Mouse (Mus musculus) urinary bladder, adult 18-20 months (tissue): ENCODE data around the gene Slc6a17.
A peak's percentile ranks its signal among the peaks of the same experiment; 100 is the strongest.

Source experiments
- DNase-seq, 2 experiments: peaks; one replicate each; pipeline ENCODE4 v3.0.0; 2022; ENCODE audit warnings: low spot score in 2 of 2, mixed read lengths in 2 of 2

Gene Slc6a17

DNA sequence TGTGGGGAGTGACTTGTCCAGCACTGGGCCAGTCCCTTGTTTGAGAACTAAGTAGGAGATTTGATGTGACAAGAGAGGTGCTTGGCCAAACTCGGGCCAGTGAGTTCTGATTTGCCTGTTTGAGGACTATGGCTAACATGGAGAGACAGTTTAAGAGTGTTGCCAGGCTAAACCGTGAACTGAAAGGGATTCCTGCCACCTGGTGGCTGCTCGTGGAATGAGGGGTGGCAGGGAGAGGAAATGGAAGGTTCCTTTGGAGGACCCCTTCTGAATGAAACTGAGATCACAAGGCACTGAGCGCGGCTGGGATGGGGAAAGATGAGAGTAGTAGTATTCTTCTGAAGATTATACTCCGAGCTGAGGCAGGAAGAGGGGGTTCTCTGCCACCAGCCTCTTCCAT is 51.2 kb downstream of the Slc6a17 start:
- peak in 1 of 2 experiments; percentile 64 for DNase-seq

DNA sequence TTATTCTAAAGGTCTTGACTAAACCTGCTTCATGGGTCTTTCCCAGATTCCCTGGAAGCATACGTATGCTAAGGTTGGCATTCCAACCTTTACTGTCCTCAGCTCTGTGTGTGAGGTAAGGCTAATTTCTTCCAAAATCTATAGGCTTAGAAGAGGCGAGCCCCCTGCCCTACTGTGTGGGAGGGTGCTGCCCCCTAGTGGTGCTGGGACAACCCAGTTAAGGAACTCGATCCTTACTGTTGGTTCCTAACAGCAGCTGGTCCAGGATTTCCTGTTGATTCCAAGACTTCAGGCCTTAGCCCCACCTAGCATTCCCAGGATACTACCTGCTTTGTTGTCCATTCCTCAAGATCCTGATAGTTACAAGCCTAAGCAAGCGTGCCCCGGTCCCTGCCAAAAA is 55.7 kb downstream of the Slc6a17 start:
- peak in 1 of 2 experiments; percentile 55 for DNase-seq

DNA sequence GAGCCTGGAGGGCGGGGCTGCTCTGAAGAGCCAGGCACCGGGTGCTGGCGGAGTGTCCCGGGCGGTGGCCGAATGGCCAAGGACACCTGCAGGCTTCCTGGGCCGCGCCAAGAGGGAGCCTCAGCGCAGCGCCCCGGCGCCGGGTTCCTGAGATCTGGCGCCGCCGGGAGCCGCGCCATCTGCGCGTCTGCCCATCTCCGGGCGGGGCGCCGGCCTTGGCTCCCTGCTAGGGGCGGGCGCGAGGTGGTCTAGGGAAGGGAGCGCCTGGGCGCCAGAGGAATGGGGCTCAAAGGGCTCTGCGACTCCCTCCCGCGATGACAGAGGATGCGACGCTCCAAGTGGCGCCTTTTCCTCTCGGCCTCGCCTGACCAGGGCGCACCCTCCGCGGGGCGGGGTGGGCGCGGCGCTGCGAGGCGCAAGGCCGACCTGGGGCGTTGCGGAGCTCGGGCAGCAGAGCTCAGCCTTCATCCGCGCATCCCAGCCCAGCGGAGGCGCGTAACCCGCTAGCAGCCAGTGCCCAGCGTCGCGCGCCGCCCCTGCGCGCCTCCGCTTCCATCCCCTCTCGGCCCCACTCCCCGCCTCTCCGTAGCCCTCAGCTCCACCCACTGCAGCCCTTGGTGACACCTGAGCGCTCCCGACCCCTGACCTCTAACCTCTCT is 57.9 kb downstream of the Slc6a17 start:
- DNase-seq, result no peak

DNA sequence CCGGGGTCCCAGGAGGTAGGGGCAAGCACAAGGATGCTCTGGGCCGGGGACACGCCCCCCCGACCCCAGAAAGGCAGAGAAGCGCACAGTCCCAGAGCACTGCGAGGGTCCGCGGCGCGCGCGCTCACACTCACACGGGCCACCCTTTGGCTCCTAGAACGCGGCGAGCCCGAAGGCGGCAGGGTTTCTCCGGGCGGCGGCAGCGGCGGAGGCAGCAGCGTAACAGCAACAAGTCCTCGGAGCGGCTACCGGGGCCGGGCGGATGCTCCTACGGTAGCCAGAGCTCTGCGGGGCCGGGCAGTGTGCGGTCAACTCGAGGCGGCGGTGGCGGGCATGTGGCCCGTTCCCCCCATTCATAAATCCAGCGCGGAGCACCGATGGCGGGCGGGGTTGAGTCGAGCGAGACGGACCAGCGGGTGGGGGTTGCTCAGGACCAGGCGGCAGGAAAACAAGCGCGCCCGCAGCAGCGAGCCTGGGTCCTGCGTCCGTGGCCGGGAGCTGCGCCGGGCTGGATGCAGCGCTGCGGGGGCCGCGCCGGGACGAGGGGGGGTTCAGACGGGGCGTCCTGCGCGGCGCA is 58.5 kb downstream of the Slc6a17 start, which contains the start of gene Kcnc4:
TSS of gene Kcnc4 (minus strand) at position 357 of the 577 bp plus-strand sequence.
- DNase-seq, result peak in 1 of 2 experiments; percentile 18

DNA sequence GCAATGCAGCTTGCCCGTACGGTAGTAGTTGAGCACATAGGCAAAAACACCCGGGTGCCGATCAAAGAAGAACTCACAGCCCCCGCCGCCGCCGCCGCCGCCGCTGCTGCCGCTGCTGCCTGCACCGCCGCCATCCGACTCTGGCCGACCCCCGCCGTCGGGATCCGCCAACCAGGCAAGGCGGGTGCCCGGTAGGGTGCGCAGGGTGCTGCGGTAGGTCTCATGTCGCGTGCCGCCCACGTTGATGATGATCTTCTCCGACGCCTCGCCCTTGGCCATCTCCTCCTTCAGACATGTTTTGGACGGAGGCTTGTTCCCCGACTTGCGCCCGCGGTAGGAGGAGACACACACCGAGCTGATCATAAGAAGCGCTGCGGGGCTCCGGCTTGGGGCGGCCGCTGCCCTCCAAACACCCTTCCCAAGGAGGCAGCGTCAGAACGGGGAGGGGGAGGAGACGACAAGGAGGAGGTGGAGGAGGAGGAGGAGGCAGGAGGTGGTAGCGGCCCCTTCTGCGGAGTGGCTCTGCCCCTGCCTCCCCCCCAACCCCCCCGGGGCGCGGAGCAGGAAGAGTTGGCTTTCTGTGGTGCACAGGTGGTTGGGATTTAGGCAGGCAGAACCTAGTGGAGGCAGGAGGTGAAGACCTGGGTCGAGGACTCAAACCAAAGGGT is 59.2 kb downstream of the Slc6a17 start:
- DNase-seq, result peak in 1 of 2 experiments; percentile 19

DNA sequence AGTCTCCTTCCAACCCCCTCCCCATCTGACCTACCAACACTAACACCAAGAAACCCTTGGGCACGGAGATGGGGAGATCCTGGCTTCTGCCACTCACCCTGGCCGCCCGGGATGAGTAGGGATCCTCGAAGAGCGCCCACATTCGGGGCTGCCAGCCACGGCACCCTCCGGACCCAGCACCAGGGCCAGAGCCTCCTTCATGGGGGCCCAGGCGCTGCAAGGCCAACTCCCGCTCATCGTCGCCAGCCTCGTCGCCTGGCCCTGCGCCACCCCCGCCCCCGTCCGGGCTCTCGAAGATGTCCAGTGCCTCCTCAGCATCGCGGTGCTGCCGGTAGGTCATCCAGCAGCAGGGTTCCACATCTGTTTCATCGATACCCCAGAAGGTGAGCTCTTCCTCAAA is 59.7 kb downstream of the Slc6a17 start:
- DNase-seq, result no peak

DNA sequence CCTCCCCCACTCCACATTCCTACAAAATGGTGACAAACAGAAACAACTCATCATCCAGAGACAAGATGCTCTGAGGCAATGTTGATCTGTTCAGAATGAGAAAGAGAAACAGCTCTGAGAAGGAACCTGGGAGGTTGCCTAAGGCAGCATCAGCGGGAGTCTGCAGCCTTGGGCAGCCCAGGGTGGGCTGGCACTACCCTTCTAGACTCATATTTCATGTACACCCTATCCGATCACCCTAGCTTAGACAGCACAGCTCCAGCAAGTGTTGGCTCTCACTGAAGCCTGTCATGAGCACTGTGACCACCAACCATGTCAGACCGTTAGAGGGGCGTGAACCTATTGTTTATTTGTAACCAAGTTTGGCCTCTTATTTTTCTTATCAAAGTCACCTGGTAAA is 63.5 kb downstream of the Slc6a17 start:
- no peak for DNase-seq

DNA sequence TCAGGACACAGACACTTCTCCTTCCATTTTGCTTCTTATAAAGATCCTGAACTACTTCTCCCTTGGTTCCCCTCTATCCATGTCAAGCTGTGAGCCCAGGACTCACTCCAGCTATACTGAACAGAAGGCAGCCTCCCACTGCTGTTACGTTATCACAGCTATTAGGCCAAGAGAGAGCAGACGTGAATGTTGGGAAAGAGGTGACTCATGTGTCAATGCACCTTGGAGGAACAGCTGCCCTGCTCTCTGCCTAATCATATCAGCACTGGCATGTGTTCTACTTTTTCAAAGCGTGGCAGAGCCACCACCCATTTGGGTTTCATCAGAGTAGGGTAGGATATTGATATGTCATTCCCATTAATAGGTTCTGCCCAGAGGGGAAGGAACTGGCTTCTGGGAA is 71.0 kb downstream of the Slc6a17 start:
- DNase-seq, result no peak

DNA sequence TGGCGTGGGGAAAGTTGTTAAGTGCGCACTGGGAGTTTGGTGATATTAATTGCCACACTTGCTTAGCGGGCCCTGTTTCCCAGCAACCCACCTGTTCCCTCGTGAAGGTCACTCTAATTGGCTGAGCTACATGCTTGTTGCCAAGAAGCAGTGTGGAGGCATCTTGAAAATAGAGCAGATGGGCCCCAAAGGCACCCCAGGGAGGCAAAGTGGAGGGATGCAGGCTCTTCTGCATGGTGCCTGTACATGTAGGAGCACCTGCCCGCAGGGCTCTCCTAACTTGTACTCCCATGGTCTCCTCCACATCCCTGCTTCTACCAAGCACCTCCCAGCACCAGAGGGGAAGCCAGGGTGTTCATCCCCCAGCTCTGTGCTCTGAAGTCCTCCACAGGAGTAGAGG is 74.0 kb downstream of the Slc6a17 start:
- no peak for DNase-seq

DNA sequence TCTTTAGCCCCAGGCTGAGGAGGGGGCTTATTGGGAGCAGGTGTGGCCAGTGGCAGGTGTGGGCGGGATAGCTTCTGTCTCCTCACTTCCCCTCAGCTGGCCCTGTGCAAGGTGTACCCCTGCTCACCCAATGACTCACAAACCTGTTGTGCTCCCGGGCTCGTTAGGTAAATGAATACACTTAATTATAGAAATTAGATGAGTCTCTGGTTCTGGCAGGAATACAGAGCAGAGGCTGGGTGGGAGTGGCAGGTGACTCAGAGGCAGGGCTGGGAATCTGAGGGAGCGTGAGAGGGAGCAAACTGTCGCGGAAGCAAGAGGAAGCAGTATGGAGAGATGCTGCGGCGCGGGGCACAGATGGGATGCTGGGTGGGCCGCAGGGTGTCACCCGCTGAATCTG is 75.6 kb downstream of the Slc6a17 start:
- no peak for DNase-seq

DNA sequence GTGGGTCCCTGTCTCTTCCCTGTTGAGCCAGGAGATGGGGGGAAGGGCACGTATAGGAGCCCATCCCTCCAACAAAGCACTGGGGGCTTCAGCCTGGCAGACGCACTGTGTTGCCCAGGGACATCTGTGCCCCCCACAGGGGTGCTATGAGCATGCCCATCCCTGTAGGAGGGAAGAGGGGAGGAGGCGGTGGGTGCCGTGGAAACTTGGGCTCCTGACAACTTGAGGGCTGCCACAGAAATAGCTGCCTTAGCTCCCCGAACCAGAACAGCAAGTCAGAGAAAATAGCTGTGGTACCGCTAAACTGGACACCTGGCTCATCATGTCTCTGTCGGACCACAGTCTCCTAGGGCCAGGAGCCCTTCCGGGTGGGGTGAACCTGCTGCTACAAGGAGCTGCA is 76.5 kb downstream of the Slc6a17 start:
- DNase-seq, result no peak

DNA sequence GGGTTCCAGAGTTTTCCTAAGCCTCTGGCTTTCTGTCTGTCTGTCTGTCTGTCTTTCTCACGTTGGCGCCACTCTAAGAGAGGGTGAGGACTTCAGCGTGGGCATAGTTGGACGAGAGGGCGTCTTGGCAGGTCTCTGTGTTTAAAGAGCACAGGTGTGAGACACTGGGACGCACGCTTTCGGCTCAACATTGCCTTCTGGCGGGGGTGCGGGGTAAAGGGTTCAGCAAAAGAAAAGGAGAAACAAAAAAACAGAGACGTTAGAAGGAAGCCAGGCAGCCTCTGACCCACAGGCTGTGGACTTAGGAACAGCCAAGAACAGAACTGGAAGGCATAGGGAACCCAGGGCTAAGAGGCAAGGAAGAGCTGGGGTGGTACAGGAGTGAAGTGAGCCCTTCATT is 78.5 kb downstream of the Slc6a17 start:
- no peak for DNase-seq

DNA sequence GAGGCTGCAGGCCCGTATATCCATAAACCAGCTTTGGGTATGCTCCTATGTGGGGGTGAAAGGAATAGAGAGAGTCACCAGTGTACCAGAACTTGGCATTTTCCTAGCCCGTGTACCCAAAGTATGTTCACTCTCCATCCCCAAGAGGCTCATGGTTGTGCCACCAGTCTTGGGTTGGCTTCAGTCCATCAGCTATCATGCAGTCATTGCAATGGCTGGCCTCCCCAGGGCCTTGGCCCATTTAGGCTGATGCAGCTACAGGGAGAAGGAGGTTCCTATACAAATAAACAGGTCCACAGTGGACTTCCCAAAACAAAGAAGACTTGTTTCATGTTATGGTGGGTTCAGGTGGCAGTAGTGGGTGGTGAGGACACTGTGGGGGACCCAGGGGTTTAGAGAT is 80.2 kb downstream of the Slc6a17 start:
- no peak for DNase-seq

DNA sequence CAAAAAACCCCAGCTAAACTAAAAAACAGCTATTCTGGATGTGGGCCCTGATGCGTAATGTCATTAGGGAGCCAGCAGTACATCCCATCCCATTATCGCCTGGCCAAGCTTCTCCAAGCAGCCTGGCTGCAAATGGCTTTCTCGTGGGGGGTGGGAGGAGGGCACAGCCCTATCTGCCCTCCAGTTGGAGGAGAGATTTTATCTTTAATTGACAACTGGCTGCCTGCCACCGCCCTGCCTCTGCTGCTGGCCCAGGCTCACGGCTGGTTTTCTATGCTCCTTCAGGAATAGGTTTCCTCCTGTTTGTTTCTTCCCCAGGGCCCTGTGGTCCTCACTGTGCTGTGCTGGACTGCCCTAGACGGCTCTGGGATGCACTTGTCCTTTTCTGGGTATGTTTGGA is 81.4 kb downstream of the Slc6a17 start:
- no peak for DNase-seq

DNA sequence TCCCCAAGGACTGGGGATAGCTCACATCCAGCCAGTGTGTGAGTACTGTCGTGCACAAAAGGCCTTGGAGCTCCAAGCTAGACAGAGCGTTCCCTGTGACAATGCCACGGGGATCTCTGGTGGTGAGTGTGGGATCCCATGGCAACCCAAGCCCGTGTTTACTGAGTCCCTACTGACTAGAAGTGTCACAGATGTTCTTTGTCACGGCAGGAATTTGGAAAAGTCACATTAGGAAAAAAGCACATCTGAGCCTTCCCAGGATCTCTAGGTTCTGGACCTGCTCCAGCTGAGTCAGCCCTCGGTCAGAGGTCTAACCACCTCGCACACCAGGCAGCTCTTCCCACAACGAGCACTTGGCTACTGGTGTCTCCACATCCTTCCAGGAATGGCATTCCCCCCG is 84.2 kb downstream of the Slc6a17 start:
- no peak for DNase-seq

DNA sequence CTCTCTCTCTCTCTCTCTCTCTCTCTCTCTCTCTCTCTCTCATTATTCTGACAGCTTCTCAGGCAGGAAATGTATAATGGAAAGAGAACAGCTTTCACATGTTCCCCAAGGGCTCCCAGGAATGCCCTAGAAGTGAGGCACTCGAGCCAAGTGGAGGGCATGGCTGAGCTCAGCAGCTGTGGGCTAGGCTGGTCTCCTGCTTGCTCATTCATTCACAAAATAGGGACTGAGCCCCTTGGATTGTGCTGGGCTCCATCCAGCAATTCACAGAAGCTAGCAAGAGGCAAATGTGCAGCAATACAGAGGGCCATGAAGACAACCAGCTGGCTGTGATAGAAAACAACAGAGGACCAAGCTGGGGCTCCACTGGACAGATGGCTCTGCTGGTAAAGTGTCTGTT is 86.5 kb downstream of the Slc6a17 start:
- no peak for DNase-seq

DNA sequence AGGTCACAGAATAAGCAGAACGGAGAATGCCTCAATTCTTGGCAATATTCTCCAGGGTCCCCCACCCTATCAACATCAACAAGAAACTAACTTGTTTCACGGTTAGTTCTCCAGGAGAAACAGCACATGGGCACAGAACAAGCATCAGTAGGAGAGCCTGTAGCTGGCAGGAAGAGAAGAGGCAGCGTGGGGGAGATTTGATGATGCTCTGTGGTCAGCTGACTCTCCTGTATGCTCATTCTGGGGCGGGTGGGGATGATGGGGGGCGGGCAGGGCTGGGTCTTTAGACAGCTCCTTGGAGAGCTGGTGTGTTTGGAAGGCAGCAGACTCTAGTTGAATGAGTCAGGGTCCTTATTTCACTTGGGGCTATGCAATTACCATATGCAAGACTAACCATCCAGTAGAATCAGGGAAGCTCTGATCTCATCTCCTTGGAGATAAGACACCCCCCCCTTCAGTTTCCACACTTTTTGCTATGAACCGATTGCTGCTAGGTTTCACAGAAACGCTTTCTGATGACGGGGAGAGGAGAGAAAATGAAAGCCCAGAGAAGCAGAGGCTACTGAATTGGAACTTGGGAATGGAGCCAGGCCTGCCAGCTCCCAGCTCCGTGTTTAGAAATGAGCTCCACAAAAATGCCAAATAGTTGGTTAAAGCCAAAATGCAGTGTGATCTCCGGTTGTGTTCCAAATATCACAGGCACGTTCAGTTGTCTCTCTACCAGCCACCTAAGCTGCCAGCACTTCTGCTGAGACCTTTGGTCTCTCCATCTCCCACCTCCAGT is 93.4 kb downstream of the Slc6a17 start:
- DNase-seq, result no peak

DNA sequence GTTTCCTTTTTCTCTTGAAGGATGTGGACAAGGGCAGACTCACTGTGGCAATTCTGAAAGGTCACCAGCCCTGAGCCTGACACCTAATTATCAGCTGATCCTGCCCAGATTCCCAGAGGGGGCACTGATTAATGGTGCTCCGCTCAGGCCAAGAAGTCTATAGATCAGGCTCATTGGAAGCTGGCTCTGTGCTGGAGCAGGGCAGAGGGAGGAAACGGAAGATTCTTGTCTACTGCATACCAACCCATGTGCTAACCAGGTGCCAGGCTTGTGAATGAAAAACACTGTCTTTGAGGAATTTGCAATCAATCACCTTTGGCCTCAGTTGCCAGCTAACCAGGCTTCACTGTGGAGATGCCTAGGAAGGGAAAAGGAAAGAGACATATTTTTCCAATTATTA is 97.7 kb downstream of the Slc6a17 start:
- DNase-seq, result no peak
